Mouse (Mus musculus): Measurements from ENCODE around the gene Pou6f2.

Pou6f2 gene

DNA sequence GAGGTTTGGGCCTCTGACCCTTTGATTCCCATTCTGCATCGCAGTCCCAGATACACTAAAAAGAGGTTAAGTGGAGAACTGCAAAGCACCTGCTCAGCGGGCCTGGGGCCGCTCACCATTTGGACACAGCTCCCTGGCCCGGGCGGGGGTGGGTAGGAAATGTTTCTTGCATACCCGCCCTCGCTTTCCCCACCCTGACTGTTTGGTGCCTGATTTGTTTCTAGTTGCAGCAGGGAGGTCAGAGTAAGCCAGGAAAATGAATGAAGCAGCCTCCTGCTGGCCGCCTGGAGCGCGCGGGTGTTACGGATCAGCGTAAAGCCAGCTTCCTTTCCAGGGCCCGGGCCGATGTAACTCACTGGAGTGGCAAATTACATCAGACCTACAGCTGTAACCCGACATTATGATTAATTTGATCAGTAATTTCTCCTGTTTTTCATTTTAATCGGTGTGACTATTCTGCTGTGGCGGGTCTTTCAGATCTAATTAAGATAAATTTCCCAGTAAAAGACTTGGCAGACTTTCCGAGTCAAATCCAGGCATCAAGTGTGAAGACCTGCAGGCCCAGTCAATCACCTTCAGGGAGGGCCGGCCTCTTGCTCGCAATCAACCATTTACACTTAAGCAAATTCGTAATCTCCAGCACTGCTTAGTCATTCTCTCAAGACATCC lies 178.8 kb downstream of the Pou6f2 start:
- in situ Hi-C loops (cut with MseI, MboI), result no loop called here

DNA sequence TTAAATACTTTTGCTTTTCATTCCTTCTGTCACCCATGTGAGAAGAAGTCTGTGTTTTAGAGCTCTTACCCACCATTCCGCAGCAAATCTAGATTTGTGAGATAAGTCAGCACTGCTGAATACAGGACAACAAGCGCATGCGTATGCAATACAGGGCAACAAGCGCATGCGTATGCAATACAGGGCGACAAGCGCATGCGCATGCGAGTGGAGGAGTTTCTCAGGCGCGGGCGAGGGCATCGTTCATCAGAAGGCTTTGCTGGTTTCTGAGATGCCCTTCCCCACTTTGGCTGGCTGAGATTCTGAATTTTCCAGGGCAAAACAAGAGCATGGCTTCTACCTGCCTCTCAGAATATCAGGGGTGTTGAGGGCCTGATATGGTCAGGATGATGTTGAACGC lies 186.2 kb downstream of the Pou6f2 start:
- in situ Hi-C loops (cut with MseI, MboI), result no loop called here

DNA sequence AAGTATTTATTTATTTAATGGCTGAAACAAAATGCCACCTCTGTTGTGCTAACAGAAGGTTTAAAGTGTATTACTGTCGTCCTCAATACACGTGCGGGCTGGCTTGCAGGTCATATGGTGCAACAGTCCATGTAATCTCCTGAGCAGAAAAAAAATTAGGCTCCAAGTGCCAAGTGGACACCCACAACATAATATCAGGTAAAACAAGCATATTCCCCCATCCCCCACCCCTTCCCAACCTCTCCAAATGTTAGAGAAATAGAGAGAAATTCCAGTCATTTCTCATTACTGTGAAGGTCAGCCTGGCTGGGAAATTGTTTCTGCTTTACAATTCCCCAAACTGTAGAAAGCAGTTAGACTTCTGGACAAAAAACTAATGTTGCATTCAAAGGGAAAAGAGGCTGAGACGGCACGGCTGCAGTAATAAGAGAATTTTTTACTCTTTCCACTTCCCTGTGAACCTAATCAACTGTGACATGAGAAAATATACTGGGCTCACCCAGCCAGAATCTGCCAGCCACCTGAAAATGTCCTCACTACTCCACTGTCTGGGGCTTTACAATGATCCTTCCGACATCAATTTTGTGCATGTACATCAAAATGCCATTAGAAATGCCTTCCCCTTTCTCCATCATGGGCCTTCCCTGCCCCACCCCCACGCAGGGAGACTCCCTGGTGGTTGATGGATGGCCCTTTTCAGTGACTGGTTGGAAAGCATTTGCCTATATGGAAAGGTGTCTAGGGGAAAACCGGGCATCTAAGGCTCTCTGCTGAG lies 192.8 kb downstream of the Pou6f2 start:
- in situ Hi-C loops (cut with MseI, MboI), result no loop called here

DNA sequence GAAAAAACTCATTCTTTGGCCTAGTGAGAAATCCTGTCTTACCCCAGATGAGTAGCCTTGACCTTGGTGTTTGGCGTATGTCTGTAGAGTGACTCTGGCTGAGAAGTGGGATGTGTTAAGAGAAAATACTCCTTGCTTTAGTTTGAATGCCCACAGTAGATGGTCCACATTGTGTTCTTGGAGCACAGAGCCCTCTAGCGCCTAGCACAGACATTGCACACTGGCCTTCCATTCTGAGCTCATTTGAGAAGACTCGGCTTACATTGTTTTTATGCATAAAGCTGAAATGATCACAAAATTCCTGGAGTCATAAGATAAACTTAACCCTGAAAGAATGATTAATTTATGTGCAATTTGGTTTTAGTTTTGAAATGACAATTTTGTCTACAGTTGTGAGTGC lies 223.5 kb downstream of the Pou6f2 start:
- in situ Hi-C loops (cut with MseI, MboI), result loop anchor here (10.0 kb wide), 1 partner anchor 119 kb away; no protein-coding TSS in a partner anchor

DNA sequence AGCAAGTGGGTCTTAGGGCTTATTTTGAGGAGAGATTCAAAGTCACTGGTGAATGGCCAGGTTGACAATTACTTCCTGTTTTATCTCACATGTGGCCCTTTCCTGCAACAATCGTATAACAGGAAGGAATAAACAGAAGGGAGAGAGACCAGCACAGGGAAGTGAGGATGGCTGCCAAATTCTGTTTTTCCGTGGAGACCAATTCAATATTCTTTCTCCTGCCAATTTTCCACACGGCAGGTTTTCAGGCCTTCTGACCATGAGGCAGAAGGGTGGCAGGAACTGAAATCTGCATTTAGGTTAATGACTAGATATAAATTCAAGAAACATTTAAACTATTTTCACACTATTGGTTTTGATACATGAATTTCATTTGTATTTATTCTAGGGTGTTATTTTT lies 224.5 kb downstream of the Pou6f2 start:
- in situ Hi-C loops (cut with MseI, MboI), result loop anchor here (10.0 kb wide), 1 partner anchor 118 kb away; no protein-coding TSS in a partner anchor

DNA sequence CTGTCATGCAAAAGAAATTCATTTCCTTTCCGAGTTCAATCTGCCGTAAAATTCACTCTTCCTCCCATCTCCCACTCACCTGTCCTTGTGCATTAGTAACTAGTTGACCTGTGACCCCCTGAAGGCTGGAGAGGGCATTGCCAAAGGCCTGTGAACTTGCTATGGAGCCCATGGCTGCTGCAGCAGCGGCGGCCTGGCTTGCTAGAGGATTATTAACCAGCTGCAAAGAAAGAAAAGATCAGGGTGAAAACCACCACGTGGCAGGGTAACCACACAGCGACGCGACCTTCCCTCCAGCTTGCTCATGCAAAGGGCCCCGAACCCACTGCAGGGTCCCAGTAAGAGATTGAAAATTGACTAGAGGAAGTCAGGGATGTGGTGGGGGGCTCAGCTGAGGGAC lies 225.2 kb downstream of the Pou6f2 start:
- in situ Hi-C loops (cut with MseI, MboI), result loop anchor here (10.0 kb wide), 1 partner anchor 118 kb away; no protein-coding TSS in a partner anchor

DNA sequence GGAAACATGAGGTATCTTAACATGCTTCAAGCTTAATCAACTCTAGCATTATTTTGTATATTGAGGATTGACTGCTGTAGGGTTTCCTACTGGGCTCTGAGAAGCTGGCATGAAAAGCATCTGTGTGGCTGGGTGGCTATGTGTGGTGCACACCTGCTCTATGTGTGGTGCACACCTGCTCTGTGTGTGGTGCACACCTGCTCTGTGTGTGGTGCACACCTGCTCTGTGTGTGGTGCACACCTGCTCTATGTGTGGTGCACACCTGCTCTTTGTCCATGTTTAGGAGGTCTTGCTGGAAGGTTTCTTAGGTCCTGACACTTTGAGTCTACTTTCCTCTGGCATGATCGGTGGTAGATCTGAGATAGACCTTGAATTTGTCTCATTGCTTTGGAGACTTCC lies 233.3 kb downstream of the Pou6f2 start:
- in situ Hi-C loops (cut with MseI, MboI), result no loop called here

DNA sequence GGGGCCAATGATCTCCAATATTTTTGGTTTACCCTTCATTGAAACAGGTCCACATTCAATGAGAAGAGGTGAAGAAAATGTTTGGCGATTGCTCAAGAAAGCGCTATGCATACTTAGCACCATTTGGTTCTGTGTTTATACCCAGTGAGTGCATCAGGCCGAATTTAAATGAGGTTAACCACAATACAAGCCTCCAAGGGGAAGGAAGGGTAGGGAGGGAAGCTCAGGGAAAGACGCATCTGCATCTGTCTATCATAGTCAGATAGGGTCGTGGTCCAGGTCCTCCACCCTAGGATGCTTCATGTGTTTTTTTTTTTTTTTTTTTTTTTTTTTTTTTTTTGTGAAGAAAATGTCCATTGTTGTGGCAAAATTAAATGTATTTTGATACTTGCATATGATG lies 236.9 kb downstream of the Pou6f2 start:
- in situ Hi-C loops (cut with MseI, MboI), result no loop called here

DNA sequence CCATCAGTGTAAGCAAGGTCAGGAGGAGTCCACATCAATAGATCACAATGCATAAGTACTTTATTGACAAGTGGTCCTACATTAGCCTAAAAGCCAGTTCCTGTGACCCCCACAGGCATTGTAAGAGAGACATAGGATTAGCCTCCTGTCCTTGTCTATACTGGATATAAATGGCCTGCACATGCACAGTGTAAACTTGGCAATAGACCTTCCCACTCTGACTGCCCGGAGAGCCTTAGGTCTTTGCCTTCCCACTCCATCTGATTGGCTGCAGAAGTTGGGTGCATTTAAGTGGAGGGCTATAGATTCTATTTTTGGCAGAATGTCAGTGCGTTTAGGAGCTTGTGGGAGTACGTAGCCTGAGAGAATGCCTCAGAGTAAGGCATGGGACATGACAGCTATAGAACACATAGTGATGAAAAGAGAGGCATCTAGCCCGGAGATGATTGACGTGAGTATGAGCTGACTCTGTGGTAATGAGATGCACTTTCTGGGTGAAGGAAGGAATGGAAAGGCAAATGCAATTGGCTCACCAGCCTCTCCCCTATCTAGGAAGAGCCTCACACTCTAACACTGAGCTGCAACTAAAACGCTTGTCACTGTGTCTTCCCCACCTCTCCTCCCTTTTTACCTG lies 243.4 kb downstream of the Pou6f2 start:
- in situ Hi-C loops (cut with MseI, MboI), result no loop called here

DNA sequence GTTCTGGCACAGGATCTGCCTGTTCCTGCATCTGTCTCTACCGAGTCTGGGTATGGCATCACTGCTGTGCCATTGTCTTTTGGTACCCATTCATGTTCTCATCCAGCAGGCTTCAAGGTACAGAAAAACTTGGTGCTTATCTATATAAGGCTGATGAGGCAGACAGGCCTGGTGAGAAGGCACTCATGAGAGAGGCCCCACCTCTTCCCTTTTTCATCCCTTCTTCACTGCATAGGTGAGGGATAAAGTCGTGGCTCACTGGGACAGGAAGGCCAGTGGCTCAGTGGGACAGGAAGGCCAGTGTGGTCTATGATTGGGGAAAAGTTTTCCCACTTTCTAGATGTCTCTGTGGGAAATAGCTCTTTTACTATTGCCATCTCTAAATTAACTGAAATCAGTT lies 263.8 kb downstream of the Pou6f2 start:
- in situ Hi-C loops (cut with MseI, MboI), result no loop called here

DNA sequence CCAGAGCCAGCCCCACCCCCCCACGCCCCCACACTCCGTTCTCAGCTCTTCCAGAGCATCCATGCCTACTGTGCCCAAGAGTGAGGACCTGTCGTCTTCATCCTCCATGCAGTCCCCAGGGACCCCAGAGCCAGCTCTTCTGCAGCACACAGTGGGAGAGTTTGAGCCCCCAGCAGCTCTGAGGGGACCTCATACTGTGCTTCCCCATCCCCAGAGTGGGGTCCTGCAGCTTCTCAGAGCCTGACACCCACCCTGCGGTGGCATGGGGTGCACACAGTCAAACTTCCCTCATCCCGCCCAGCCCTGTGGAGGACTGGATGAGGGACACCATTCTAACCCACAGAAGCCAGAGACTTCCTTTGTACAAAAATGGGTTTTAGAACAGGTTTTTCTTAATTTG lies 264.3 kb downstream of the Pou6f2 start:
- in situ Hi-C loops (cut with MseI, MboI), result no loop called here

DNA sequence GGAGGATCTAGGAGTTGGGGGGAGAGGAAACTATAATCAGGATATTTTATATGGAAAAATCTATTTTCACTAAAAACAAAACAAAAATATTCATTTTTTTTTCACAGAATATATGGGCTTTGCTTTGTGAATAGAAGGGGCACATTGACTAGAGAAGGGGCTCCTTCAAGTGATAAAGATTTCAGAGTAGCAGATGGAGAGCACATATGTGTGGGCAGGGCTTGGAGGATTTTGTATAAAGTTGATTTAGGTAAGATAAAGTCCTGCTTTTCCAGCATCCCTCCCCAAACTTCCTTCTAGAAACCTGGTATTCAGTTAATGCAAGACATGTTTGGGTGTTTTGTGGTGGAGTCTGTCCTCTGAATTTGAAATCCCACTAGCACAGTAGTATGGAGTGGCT lies 266.2 kb downstream of the Pou6f2 start:
- in situ Hi-C loops (cut with MseI, MboI), result no loop called here

DNA sequence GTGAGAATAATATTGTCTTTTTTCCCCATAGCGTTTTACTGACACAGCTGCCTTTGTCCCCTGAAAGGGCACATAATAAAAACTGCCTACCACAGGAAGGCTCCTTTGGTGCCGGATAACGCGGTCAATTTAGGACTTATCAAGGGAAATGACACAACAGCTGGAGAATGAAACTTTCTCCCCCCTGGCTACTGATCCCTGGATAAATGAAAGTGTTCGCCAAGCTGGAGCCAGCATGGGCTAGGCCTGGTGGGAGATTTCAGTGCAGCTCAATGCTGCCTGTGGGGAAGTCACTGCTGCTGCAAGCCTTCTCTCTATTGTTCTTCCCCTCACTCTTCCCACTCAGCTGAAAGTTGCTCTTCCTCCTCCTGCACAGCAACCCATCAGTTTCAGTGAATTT lies 267.8 kb downstream of the Pou6f2 start:
- in situ Hi-C loops (cut with MseI, MboI), result no loop called here

DNA sequence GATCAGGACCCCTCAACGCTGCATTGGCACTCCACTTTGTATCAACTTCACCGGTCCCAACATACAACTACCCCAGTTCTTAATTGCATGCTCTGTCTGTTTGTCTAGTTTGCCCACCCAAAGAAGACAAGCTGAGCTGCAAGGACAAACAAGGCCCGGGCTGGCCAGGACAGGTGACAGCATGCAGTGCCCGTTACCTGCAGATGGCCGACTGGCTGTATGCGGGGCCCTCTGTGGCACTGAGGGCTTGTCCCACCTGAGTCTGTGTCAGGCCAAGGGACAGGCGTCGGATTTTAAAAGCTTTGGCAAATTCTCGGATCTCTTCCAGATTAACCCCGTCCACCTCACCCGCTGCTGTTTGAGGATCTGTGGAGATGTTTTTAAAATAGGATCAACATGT lies 268.7 kb downstream of the Pou6f2 start:
- in situ Hi-C loops (cut with MseI, MboI), result no loop called here

DNA sequence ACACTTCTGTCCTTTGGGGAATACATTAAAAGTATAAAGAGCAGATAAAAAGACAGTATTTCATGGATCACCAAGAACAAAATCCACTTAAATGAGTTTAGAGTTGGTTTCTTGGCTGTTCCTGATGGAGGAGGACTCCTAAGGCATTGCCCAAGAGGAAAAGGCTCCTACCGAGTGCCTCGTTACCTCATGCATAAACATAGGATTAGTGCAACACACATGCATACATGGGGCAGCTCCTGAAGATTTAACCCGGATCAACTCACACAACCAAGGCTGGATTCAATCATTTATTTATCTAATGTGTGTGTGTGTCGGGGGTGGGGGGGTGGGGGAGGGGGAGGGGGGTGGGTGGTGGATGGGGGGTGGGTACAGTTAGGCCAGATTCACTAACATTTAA lies 269.4 kb downstream of the Pou6f2 start:
- in situ Hi-C loops (cut with MseI, MboI), result no loop called here

DNA sequence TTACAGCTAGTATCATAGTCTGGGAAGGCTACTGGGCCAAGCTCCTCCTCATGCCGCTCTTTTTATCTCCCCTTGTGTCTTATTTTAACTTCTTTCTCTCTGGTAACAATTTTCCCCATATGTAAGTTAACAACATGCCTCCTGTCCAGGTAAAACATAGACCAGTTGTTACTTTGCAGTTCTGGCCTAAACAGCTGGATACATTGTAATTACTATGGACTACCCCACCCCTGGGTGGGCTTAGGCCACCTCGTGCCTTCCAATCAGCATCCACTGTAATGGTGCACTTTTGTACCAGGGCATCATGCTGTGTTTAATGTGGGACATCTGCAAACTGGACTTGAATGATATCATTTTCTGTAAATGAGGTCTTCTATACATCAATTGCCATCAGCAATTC lies 271.4 kb downstream of the Pou6f2 start:
- in situ Hi-C loops (cut with MseI, MboI), result no loop called here

DNA sequence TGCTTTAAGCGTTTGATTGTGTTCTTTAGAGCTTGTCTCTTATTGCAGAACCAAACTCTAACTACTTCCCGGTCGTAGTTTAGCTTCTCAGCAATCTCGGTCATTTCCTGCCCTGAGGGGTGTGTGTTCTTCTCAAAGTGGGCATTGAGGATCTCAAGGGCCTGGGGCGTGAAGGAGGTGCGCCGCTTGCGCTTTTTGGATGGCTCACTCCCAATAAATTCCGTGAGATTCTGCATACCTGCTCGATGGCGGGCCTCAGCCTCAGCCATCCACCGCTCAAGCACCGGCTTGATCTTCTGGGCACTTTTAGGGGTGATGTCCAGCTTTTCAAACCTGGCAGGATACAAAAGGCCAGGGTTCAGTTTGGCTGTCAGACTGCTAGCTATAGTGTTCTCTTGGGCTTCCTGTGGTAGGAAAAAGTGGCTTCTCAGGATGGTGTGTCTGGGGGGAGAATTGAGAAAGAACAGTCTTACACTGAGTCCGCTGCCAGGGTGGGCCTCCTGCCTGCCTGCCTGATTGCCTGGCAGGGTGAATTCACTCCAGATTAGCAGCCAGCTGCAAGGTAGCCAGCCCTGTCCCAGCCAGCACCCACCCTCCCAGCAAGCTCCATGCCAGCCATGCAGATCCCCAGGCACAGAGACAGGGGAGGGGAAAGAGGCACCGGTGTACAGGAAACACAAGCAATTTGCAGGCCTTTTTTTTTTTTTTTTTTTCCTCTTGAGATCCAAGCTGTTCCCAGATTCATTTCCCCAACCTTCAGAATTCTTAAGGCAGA lies 272.1 kb downstream of the Pou6f2 start:
- in situ Hi-C loops (cut with MseI, MboI), result no loop called here

DNA sequence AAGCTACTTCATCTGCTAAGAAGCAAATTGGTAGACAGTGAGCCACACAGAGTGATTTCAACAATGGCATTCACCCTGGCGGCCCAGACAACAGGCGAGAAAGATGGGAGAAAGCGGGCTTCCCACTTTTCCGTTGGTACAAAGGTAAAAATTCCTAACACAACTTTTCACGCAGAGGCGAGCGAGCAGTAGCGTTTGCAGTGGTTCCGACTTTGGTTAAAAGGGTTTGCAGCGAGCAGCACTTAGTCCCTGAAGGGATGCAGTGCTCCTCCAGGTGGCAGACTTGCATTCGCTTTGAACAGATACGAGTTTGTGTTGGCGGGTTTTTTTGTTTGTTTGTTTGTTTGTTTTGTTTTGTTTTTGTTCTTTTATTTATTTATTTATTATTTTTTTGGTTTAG lies 273.1 kb downstream of the Pou6f2 start:
- in situ Hi-C loops (cut with MseI, MboI), result no loop called here

DNA sequence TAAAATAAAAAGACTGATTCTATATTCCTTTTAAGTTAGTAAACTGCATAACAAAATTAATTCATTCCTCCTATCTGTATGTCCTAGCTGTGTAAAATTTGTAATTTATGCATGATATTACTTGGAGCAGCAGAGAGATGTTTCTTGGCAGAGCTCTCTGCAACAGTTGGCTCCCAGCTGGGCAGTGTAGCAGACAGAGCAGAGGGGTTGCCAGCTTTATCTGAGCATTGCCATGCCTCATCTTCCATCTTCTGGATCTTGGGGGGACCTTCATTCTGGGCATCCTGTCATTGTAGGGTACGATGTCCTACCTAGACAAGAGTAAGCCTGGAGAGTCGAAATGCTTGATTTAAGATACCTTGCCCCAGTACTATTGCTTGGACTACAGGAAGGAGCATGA lies 277.1 kb downstream of the Pou6f2 start:
- in situ Hi-C loops (cut with MseI, MboI), result no loop called here

DNA sequence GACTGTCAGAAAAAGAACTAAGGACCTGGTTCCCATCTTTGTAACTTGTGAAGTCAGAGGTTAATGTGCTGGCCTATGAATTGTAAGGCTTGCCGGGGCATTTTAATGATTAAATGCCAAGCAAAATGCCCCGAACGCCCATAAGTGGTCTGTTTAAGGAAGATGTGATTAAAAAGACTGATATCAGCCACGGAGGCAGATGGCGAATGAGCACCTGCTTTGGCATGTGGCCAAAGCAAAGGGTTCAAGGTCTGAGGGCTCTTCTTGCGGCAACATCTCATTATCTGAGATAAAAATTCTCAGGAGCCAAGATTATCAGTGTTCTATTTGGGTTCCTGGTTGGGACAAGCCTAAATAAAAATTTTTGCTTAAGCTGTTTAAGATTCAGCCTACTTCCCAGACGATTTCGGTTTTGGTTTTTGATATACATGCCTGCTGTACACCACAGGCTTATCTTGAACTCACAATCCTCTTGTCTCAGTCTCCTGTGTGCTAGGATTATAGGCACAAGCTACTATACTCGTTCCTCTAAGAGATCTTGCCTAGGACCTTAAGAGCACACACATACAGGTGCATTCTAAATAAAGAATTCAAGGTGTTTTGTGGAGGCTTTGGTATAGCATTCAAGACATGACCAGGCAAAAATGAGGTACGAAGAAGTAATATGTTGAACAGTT lies 315.9 kb downstream of the Pou6f2 start:
- in situ Hi-C loops (cut with MseI, MboI), result no loop called here
